Mouse (Mus musculus) forebrain, embryonic 13.5 days (tissue): ENCODE measurements around the gene Ergic1. TPM values are rescaled to one million over a fixed set of nuclear protein-coding genes. Genes with fewer than 3 reads are reported as not detected.

Experiments used
- ATAC-seq: fragments of 200-750 bp; cut with Nextera tagmentation; 2 replicates; pipeline ENCODE4 v1.8.0; 2017
- H3K27ac ChIP-seq: fragments of 300-500 bp; sonication (generic); 2 replicates; pipeline ENCODE4 v1.5.1; 2015; ENCODE audit warnings: inconsistent platforms, mild to moderate bottlenecking, moderate library complexity
- H3K27me3 ChIP-seq: fragments of 300-500 bp; sonication (generic); 2 replicates; pipeline ENCODE4 v1.6.1; 2015; ENCODE audit warnings: mild to moderate bottlenecking, inconsistent platforms
- H3K36me3 ChIP-seq: fragments of 300-500 bp; sonication (generic); 2 replicates; pipeline ENCODE4 v1.6.1; 2015; ENCODE audit warnings: mild to moderate bottlenecking, inconsistent platforms; ENCODE audit not compliant: poor library complexity, severe bottlenecking
- H3K4me1 ChIP-seq: fragments of 300-500 bp; sonication (generic); 2 replicates; pipeline ENCODE4 v1.6.1; 2015; ENCODE audit warnings: inconsistent platforms
- H3K4me2 ChIP-seq: fragments of 300-500 bp; sonication (generic); 2 replicates; pipeline ENCODE4 v1.6.1; 2015; ENCODE audit warnings: inconsistent platforms, mild to moderate bottlenecking, moderate library complexity
- H3K4me3 ChIP-seq: fragments of 300-500 bp; sonication (generic); 2 replicates; pipeline ENCODE4 v1.5.1; 2015; ENCODE audit warnings: mild to moderate bottlenecking, inconsistent platforms
- H3K9ac ChIP-seq: fragments of 300-500 bp; sonication (generic); 2 replicates; pipeline ENCODE4 v1.6.1; 2015; ENCODE audit warnings: mild to moderate bottlenecking, inconsistent platforms
- H3K9me3 ChIP-seq: fragments of 300-500 bp; sonication (generic); replicated peaks from 2 replicates; pipeline ENCODE4 v1.6.1; 2016; ENCODE audit warnings: inconsistent platforms
- WGBS: fragments of 180-500 bp; shearing (Covaris S2); methylation state at CpG from one replicate; pipeline ENCODE4 v1.1.7; 2015; 5-methylcytosine and 5-hydroxymethylcytosine counted together
- polyA plus RNA-seq: library from polyadenylated mRNA; unstranded; fragments of >200 nt; fragmentation: Nextera tagmentation; extraction: Ambion mirVana; gene quantifications from 2 replicates; pipeline ENCODE4 v1.2.1, GENCODE M21; 2015

Gene Ergic1
- polyA plus RNA-seq, 1 experiment from 2014 or later: 95.9 TPM

GRCm38 (mm10) chr17:26596168-26596658 is 34.9 kb downstream of the Ergic1 start:
- H3K9me3 ChIP-seq: no peaks in the 10 kb centered on the region
- 54% methylated on average over 7 of the region's 7 CpGs for WGBS
- no peaks in the 10 kb centered on the region for H3K27me3 ChIP-seq
- peak overlapping the region; percentile 58 for H3K27ac ChIP-seq
- H3K36me3 ChIP-seq: peaks cover 23% of the 10 kb centered on the region
- peak overlapping the region; percentile 39; the same call in 1 of the 2 replicates for H3K9ac ChIP-seq
- no peak overlapping the region for H3K4me2 ChIP-seq
- no peak; the same call in 1 of the 2 replicates for ATAC-seq
- no peak overlapping the region for H3K4me3 ChIP-seq
- peaks cover 22% of the 10 kb centered on the region for H3K4me1 ChIP-seq

DNA sequence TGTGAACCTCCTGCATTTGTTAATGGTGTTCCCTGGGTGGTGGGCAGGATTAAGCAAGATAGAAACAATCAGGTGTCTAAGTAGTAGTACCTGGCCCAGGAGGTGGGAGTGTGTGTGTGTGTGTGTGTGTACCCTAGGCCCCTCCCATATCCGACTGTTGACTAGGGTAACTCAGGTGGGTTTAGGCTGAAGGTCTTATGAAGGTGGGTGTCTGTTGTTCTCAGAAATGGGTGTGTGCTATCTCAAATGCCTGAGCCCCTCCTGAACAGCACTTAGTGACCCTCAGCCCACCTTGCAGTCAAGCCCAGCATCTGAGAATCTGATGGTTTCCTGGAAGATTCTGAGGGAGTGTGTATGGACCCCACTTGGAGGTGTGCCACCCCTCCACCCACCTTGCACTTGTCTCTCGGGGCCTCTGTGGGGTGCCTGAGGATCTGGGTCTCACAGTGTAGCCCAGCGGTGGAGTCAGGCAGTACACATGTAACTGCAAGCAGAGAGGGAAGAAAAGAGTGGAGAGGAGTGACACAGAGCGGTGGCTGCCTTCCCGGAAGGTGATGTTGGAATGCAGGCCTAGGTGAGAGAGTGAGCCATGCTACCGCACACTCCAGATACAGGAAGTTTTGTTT is 35.7 kb downstream of the Ergic1 start:
- Histone ChIP-seq H3K9me3 (no peaks in the 10 kb centered on the region), H3K4me3 (no peak overlapping the region), H3K4me1 (peaks cover 29% of the 10 kb centered on the region), H3K36me3 (peaks cover 19% of the 10 kb centered on the region), H3K27me3 (no peaks in the 10 kb centered on the region), H3K4me2 (no peak overlapping the region), H3K27ac (peak overlapping the region; percentile 58; the same call in 1 of the 2 replicates), H3K9ac (no peak overlapping the region)
- WGBS: 85% methylated on average over 6 of the region's 6 CpGs
- ATAC-seq: no peak

DNA sequence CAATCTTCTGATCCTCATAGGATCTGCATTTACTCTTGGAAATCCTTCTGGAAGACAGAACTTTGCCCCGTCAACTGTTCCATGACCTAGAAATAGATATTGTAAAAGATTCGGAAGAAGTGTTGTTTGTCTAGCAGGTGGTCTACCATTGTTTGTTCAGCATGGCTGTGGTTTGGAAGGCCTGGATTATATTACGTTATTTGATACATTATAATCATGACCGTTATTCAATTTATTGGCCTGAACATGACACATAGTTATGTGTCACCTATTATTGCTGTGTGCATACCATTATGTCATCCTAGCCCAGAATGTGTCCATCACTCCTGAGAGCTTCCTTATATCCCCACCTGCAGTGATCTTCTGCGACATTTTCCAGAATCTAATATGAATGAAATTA is 37.6 kb downstream of the Ergic1 start:
- no peaks in the 10 kb centered on the region for H3K27me3 ChIP-seq
- no peak for ATAC-seq
- no peak overlapping the region for H3K27ac ChIP-seq
- no peaks in the 10 kb centered on the region for H3K9me3 ChIP-seq
- H3K9ac ChIP-seq: no peak overlapping the region
- no peak overlapping the region for H3K4me3 ChIP-seq
- 93% methylated on average over 5 of the region's 5 CpGs for WGBS
- H3K4me1 ChIP-seq: peaks cover 36% of the 10 kb centered on the region
- H3K36me3 ChIP-seq: peaks cover 11% of the 10 kb centered on the region; the same call in 1 of the 2 replicates
- H3K4me2 ChIP-seq: no peak overlapping the region

DNA sequence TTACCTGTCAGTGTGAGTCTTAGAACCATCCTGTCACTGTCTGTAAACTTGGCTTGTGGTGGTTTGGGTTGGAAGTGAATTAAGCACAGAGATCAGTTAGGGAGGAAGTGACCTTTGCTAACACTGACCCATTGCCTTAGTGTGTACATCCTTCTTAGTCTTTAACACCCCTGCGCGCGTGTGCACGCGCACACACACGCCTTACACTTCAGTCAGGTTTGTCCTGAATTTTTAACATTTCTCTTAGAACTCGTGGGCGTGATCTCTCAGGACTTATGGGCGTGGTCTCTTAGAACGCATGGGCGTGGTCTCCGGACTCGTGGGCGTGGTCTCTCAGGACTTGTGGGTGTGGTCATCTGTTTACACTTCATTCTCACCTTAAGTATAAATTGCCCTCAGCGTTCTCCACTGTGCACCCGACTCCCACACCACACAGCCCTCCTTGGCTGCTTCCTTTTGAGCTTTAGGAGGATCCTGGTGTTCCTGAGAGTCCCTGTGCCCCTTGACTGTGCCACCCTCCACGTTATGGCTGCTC is 39.7 kb downstream of the Ergic1 start:
- no peak overlapping the region for H3K27ac ChIP-seq
- H3K36me3 ChIP-seq: peaks cover 22% of the 10 kb centered on the region
- H3K27me3 ChIP-seq: no peaks in the 10 kb centered on the region
- H3K4me3 ChIP-seq: no peak overlapping the region
- WGBS: 75% methylated on average over 17 of the region's 17 CpGs
- peaks cover 27% of the 10 kb centered on the region for H3K4me1 ChIP-seq
- H3K9me3 ChIP-seq: no peaks in the 10 kb centered on the region
- no peak overlapping the region for H3K4me2 ChIP-seq
- H3K9ac ChIP-seq: no peak overlapping the region
- ATAC-seq: no peak

DNA sequence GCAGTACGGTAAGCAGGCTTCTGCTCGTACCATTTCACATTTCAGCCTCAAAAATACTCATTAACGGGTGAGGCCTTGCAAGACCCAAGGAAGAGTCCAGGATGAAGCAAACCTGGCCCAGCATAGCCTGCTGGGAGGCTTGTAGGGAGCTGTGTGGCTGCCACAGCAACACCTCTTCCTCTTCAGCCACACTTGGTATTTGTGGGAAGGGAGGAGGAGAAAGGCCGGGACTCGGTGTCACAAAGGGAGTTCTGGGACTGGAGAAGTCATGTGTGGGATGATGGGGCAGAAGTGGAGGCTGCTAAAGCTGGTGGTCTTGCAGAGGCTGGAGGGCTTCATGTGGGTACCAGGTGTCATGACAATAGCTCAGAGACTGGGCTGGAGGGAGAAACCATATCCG is 40.2 kb downstream of the Ergic1 start:
- Histone ChIP-seq H3K4me2 (no peak overlapping the region), H3K9ac (no peak overlapping the region), H3K4me1 (peaks cover 21% of the 10 kb centered on the region), H3K27ac (no peak overlapping the region), H3K4me3 (no peak overlapping the region), H3K9me3 (no peaks in the 10 kb centered on the region), H3K27me3 (no peaks in the 10 kb centered on the region), H3K36me3 (peaks cover 24% of the 10 kb centered on the region)
- 72% methylated on average over 6 of the region's 6 CpGs for WGBS
- ATAC-seq: no peak

- H3K9me3 ChIP-seq: no peaks in the 10 kb centered on the region
- peaks cover 28% of the 10 kb centered on the region for H3K36me3 ChIP-seq
- no peak overlapping the region for H3K9ac ChIP-seq
- H3K4me1 ChIP-seq: peaks cover 17% of the 10 kb centered on the region
- H3K27me3 ChIP-seq: no peaks in the 10 kb centered on the region
- 61% methylated on average over 6 of the region's 6 CpGs for WGBS
- peak overlapping the region; percentile 11; the same call in 1 of the 2 replicates for H3K27ac ChIP-seq
- no peak overlapping the region for H3K4me2 ChIP-seq
- no peak for ATAC-seq
- H3K4me3 ChIP-seq: no peak overlapping the region
Observed at GRCm38 (mm10) chr17:26601926-26602325, 40.6 kb downstream of the Ergic1 start.

- no peaks in the 10 kb centered on the region for H3K9me3 ChIP-seq
- no peak overlapping the region for H3K4me3 ChIP-seq
- H3K36me3 ChIP-seq: peaks cover 30% of the 10 kb centered on the region
- peaks cover 15% of the 10 kb centered on the region for H3K4me1 ChIP-seq
- ATAC-seq: no peak
- H3K4me2 ChIP-seq: no peak overlapping the region
- H3K27me3 ChIP-seq: no peaks in the 10 kb centered on the region
- 79% methylated on average over 12 of the region's 12 CpGs for WGBS
- no peak overlapping the region for H3K9ac ChIP-seq
- H3K27ac ChIP-seq: peak overlapping the region; percentile 11; the same call in 1 of the 2 replicates
Observed at GRCm38 (mm10) chr17:26602371-26602885, 41.1 kb downstream of the Ergic1 start.

- Histone ChIP-seq H3K36me3 (peaks cover 30% of the 10 kb centered on the region), H3K9ac (no peak overlapping the region; the same call in 1 of the 2 replicates), H3K4me3 (no peak overlapping the region), H3K27me3 (no peaks in the 10 kb centered on the region), H3K9me3 (no peaks in the 10 kb centered on the region), H3K4me2 (no peak overlapping the region), H3K4me1 (peaks cover 15% of the 10 kb centered on the region), H3K27ac (peak overlapping the region; percentile 35)
- ATAC-seq: no peak
- WGBS: 80% methylated on average over 8 of the region's 8 CpGs
Observed at GRCm38 (mm10) chr17:26603311-26603710, 42.0 kb downstream of the Ergic1 start.

GRCm38 (mm10) chr17:26605636-26606035 is 44.3 kb downstream of the Ergic1 start:
- Histone ChIP-seq H3K9ac (no peak overlapping the region), H3K27ac (no peak overlapping the region), H3K36me3 (peaks cover 52% of the 10 kb centered on the region), H3K4me3 (no peak overlapping the region), H3K9me3 (no peaks in the 10 kb centered on the region), H3K4me1 (peaks cover 15% of the 10 kb centered on the region), H3K27me3 (no peaks in the 10 kb centered on the region), H3K4me2 (no peak overlapping the region)
- 81% methylated on average over 4 of the region's 4 CpGs for WGBS
- no peak for ATAC-seq

DNA sequence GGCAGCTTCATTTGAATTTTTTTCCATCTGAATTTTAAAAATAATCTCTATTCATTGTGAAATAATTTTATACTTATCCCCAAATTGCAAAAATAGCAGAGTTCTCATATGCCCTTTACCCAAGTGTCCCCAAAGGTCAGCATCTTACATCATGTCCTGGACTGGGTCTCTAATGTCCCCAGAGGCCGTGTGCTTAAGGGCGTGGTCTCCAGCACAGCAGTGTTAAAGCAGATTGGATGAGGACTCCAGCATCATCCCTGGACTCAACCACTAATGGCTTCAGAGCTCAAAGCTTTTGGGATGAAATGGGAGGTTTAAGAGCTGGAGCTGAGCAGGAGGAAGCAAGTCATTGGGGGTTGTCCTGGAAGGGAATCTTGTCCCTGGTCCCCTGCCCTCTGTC is 45.2 kb downstream of the Ergic1 start:
- Histone ChIP-seq H3K4me2 (no peak overlapping the region), H3K4me3 (no peak overlapping the region), H3K27ac (no peak overlapping the region), H3K36me3 (peaks cover 60% of the 10 kb centered on the region), H3K9ac (no peak overlapping the region), H3K9me3 (no peaks in the 10 kb centered on the region), H3K27me3 (no peaks in the 10 kb centered on the region), H3K4me1 (peaks cover 12% of the 10 kb centered on the region)
- ATAC-seq: no peak
- WGBS: 89% methylated on average over 2 of the region's 2 CpGs

GRCm38 (mm10) chr17:26608348-26608747 is 47.1 kb downstream of the Ergic1 start:
- H3K9ac ChIP-seq: no peak overlapping the region
- ATAC-seq: no peak
- no peak overlapping the region for H3K4me3 ChIP-seq
- H3K4me1 ChIP-seq: 0 out of 2 replicates have a peak, but pooled peaks cover under 1% of the 10 kb centered on the region
- no peaks in the 10 kb centered on the region for H3K9me3 ChIP-seq
- no peak overlapping the region for H3K27ac ChIP-seq
- no peak overlapping the region for H3K4me2 ChIP-seq
- H3K36me3 ChIP-seq: peaks cover 65% of the 10 kb centered on the region
- H3K27me3 ChIP-seq: no peaks in the 10 kb centered on the region
- 89% methylated on average over 3 of the region's 3 CpGs for WGBS

- no peaks in the 10 kb centered on the region for H3K27me3 ChIP-seq
- no peak for ATAC-seq
- no peak overlapping the region for H3K9ac ChIP-seq
- WGBS: 98% methylated on average over 8 of the region's 8 CpGs
- peaks cover 63% of the 10 kb centered on the region for H3K36me3 ChIP-seq
- no peaks in the 10 kb centered on the region for H3K9me3 ChIP-seq
- H3K4me3 ChIP-seq: no peak overlapping the region
- H3K27ac ChIP-seq: no peak overlapping the region
- no peak overlapping the region for H3K4me2 ChIP-seq
- H3K4me1 ChIP-seq: no peaks in the 10 kb centered on the region
Observed at GRCm38 (mm10) chr17:26608877-26609276, 47.6 kb downstream of the Ergic1 start.
